Mouse (Mus musculus) urinary bladder, postnatal 10 days (tissue): ENCODE measurements around the gene Dnajb3.
A peak's percentile ranks its signal among the peaks of the same experiment; 100 is the strongest.
"Not testable (repeated sequence)": the region's sequence is repeated elsewhere in the genome, so short reads cannot be mapped to it uniquely, and the experiment has no call there.

ENCODE experiments used
- DNase-seq: peaks from one replicate; pipeline ENCODE4 v3.0.0; 2022; ENCODE audit warnings: low spot score

The Dnajb3 gene

DNA sequence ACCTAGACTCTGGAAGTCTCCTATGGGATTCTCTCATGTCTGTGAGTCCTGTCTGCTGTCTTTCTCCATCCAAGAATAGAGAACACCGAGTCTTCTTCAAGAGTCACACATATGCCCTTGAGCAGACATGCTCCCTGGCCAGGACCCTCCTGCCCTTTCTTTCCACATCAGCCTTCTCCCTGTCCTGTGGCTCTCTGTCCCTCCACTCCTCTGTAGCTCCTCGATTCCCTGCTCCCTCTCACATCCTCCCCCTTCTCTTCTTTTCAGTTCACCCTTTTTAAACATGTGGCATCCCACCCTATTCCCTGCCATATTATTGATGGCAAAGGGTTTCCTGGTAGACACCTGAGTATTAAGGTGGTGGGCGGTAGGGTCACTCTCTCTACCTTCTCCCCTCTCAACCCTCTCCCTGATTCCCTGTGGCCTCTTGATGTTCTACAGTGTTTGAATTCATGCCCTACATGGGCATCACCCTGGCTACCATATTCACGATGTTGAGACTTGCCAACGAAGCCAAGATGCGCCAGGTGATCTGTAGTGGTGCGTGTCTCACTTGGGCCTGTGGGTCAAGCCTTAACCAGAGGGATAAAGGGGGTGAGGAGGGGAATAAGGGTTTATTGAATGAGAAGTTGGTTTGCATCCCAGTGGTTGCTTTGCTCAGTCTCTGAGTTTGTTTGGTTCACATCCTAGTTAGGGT lies 26.4 kb upstream of the Dnajb3 start:
- DNase-seq = peak; percentile 18

- peak; percentile 12 for DNase-seq
Measured at GRCm38 (mm10) chr1:88230981-88231802, 25.6 kb upstream of the Dnajb3 start.

- peak; percentile 33 for DNase-seq
Measured at GRCm38 (mm10) chr1:88230421-88230820, 24.8 kb upstream of the Dnajb3 start.

DNA sequence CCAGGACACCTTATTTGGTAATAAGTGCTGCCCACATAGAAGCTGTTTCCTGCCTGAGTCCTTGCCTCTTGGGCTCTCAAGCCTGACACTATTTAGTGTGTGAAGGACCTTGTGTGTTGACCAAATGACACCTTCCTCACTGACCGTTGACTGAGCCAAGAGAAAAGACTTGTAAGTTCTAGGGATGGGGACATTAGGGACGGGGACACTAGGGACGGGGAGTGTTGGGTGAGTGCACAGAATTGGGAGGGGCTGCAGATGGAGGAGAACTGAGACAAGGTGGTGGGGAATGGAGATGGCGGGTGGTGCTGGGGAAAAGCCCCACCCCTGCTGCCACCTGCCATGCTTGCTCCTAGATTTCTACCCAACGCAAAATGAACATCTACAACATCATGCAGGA lies 24.4 kb upstream of the Dnajb3 start:
- DNase-seq = peak; percentile 30

GRCm38 (mm10) chr1:88229566-88229965 lies 24.0 kb upstream of the Dnajb3 start:
- peak; percentile 11 for DNase-seq

- peak; percentile 23 for DNase-seq
Measured at GRCm38 (mm10) chr1:88228121-88228520, 22.5 kb upstream of the Dnajb3 start.

- DNase-seq = peak; percentile 12
Measured at GRCm38 (mm10) chr1:88227482-88227881, 21.9 kb upstream of the Dnajb3 start.

GRCm38 (mm10) chr1:88226670-88227379 lies 21.2 kb upstream of the Dnajb3 start, which contains the start of gene Mroh2a:
Gene Mroh2a, plus strand, starts transcription at chr1:88226986.
- DNase-seq = peak; percentile 13

DNA sequence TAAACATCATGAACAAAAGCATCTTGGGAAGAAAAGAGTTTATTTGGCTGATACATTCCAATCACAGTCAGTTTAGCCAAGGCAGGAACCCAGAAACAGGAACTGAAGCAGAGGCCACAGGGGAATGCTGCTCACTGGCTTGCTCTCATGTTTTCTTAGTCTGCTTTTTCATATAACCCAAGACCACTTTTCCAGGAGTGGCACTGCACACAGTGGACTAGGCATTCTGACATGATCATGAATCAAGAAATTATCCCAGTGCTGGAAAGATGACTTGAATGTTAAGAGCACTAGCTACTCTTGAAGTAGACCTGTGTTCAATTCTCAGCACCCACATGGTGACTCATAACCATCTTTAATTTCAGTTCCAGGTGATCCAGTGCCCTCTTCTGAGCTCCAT lies 20.2 kb upstream of the Dnajb3 start:
- no peak for DNase-seq

DNA sequence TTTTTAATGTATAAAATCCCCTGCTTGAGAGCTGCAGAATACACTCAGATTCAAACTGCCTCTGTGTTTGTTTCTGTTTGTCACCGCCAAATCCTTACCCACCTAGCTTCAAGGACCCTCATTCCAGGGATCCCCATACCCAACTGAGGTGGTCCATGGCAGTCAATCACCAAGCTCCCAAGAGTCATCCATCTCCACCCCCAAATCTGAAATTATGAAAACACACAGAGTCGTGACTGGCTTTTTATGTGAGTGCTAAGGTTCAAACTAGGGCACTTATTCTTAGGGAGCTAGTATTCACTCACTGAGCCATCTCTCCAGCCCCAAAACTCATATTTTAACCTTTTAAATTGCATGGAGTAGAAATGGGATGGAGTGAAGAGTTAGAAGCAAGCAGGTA lies 19.7 kb upstream of the Dnajb3 start:
- not testable (repeated sequence) for DNase-seq

GRCm38 (mm10) chr1:88224029-88224776 lies 18.6 kb upstream of the Dnajb3 start:
- no peak for DNase-seq

DNA sequence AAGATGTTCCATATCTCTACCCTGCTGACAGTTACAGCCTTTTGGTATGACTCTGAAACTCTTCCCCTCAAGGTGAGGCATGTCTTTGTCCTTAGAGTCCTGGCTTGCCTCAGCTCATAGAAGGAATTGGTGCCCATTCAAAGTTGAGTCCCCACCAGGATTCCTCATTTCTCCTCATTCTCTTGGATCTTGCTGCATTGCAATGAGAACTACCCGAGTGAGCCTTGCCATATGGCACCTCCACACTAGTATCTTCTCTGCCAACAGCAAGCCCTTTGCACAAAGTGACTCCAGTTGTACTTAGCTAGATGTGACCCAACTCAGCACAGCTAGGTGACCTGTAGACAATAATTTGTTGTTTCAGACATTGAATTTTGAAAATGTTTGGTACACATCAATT lies 18.0 kb upstream of the Dnajb3 start:
- no peak for DNase-seq

- not testable (repeated sequence) for DNase-seq
Measured at GRCm38 (mm10) chr1:88223011-88223515, 17.5 kb upstream of the Dnajb3 start.

GRCm38 (mm10) chr1:88222216-88222615 lies 16.6 kb upstream of the Dnajb3 start:
- no peak for DNase-seq

DNA sequence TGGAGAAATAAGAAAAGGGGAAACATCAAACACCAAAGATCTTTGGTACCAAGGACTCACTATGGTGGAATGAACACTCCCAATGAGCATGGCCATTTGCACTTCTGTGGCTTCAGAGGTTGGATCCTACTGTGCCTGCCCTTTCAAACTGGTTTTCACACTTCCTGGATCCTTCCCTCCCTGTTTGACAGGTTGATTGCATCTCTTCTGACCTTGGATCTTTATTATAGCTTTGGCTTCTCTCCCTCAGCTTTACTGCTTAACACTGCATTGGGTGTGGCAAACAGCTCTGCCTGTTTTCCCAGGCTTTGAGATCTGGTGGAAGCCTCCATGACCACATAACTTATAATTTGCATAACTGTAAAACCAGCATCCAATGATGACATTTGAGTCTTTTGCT lies 14.8 kb upstream of the Dnajb3 start:
- DNase-seq = no peak

GRCm38 (mm10) chr1:88219054-88219453 lies 13.5 kb upstream of the Dnajb3 start:
- no peak for DNase-seq

GRCm38 (mm10) chr1:88218591-88218990 lies 13.0 kb upstream of the Dnajb3 start:
- DNase-seq = no peak

- no peak for DNase-seq
Measured at GRCm38 (mm10) chr1:88218051-88218450, 12.5 kb upstream of the Dnajb3 start.

DNA sequence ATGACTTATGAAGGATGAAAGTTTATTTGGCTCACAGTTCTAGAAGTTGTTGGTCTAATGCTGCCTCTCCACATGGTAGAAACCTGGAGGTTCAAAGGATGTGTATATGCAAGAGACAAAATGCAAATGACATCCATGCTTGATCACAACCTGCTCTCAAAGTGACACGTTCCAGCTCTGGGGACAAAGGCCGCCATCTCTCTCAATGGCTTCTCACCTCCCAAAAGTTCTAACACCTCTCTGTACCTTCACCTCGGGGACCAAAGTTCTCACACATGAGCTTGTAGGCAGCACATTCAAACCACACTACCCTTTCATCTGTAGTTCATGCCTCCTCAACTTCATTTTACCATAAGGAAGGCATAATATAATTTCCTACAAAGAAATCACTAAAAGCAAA lies 12.0 kb upstream of the Dnajb3 start:
- DNase-seq = no peak

GRCm38 (mm10) chr1:88217144-88217543 lies 11.6 kb upstream of the Dnajb3 start:
- no peak for DNase-seq

DNA sequence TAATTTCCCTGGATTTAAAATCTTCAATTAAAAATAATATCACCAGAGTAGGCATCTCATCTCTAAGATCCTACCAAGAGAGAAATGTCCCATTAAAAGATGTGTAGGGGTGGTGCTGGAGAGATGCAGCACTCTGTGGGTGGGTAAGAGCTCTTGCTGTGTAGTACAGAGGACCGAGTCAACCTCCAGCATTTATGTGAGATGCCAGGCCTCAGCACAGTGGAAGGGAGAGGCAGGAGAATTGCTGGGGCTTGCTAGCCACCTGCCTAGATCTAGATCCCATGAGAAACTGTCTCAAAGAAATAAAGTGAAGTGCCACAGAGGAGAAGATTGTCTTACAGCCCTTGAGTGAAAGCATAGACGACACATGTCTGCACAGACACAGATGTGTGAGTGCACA lies 11.0 kb upstream of the Dnajb3 start:
- DNase-seq = no peak
